Comparison of ENCODE assay signal across 20 mouse cellular contexts in the genomic region with DNA sequence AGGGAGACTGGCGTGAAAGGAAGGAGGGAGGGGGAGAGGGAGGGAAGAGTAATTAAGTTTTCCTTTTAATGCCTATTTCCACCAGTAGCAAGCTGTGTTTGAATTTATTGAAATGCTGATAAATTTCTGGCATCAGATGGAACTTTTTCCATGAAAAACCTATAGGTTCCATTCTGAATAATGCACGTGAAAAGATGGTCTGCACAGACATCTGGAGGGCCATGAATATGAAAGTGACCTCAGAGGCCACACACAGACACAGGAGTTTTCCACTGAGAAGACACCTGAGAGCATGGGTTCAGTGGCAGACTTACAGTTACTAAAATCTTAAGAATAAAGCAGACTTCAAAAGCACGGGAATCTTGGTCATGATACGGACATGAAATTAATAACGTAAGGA. TPM values are rescaled to one million over a fixed set of nuclear protein-coding genes. Genes with fewer than 3 reads are reported as not detected.
DNase-seq lines count a peak whose midpoint lies in the region; ATAC-seq and TF ChIP-seq lines count a peak whose summit lies in the region.
"Had no signal": no experiment of that assay in that cellular context is flagged by ENCODE, and none has a peak within 500 bp of the region (broad histone marks: within the 10 kb centered on the region; RNA-seq: fewer than 3 reads in every experiment).

No protein-coding gene starts in this region.

- H3K27ac ChIP-seq in CH12.LX (ENCODE audit: insufficient read depth, low read depth): no peak overlapping the region
- no peak overlapping the region for H3K27ac ChIP-seq in midbrain, embryonic 11.5 days (ENCODE audit: low read depth, low read length)

- peaks cover 6% of the 10 kb centered on the region for H3K79me2 ChIP-seq in CH12.LX (replicated peaks; ENCODE audit: control insufficient read depth, extremely low read depth, insufficient read depth, poor library complexity, severe bottlenecking)

- H3K4me1 ChIP-seq in CH12.LX (ENCODE audit: control insufficient read depth in 1 of 2, insufficient read depth in 2 of 2): peaks cover 13 to 85% of the 10 kb centered on the region in 2 experiments
- H3K4me1 ChIP-seq in midbrain, embryonic 11.5 days (ENCODE audit: control insufficient read depth, insufficient read depth, low read length): no peaks in the 10 kb centered on the region

- TF ChIP-seq CTCF in CH12.LX (conservative IDR thresholded peaks at IDR 0.05 in 1 of 2, IDR thresholded peaks at IDR 0.05 in 1 of 2; ENCODE audit: low read depth in 2 of 2, low read length in 2 of 2): no peak

- in situ Hi-C loops in CH12.LX (cut with MboI; ENCODE audit: low pct_ligation_motif_present, low pct_unique_long_range_greater_than_20kb, low sequenced_read_pairs): no loop called here

- H3K36me3 ChIP-seq in CH12.LX (replicated peaks in 1 of 2; ENCODE audit: control insufficient read depth in 1 of 2, insufficient read depth in 1 of 2, low read length in 1 of 2): peaks cover 4 to 88% of the 10 kb centered on the region in 2 experiments
- no peaks in the 10 kb centered on the region for H3K36me3 ChIP-seq in midbrain, embryonic 11.5 days (ENCODE audit: control insufficient read depth, insufficient read depth, low read length)
- H3K36me3 ChIP-seq: G1E had no signal

- H3K4me3 ChIP-seq in CH12.LX (replicated peaks in 1 of 3; ENCODE audit: low read depth in 2 of 3, low read length in 2 of 3, poor library complexity in 1 of 3): no peak overlapping the region
- no peak overlapping the region for H3K4me3 ChIP-seq in midbrain, embryonic 11.5 days (ENCODE audit: low read depth, low read length)

- DNase-seq in CH12.LX (ENCODE audit: extremely low read depth): no peak
- no peak for DNase-seq in midbrain, embryonic 11.5 days (ENCODE audit: low spot score, missing footprints)
- DNase-seq: adrenal gland, adult 2 months; adrenal gland, adult 8-10 months; adrenal gland, postnatal 10 days; adrenal gland, postnatal 14 days; adrenal gland, postnatal 25 days; adrenal gland, postnatal 36 days; B cell, adult 2 months; cerebellum, adult 11 months; cerebellum, adult 11-12 months; cerebellum, adult 18-20 months; cerebellum, adult 2 months; cerebellum, adult 8-10 months had no signal

- H3K27me3 ChIP-seq in CH12.LX (replicated peaks): no peaks in the 10 kb centered on the region
- H3K27me3 ChIP-seq in midbrain, embryonic 11.5 days (ENCODE audit: control insufficient read depth, insufficient read depth, low read length): no peaks in the 10 kb centered on the region
- H3K27me3 ChIP-seq: Patski had no signal

- TF ChIP-seq POLR2A in CH12.LX (IDR thresholded peaks at IDR 0.05; ENCODE audit: low read depth, low read length): no peak

- dilution Hi-C loops in CH12.LX (cut with MboI; ENCODE audit: extremely low pct_ligation_motif_present, extremely low pct_unique_long_range_greater_than_20kb, low sequenced_read_pairs): no loop called here

- no peak overlapping the region for H3K4me2 ChIP-seq in CH12.LX (ENCODE audit: insufficient read depth, low read depth, poor library complexity, severe bottlenecking)
- no peak overlapping the region for H3K4me2 ChIP-seq in midbrain, embryonic 11.5 days

- TF ChIP-seq RAD21 in CH12.LX (IDR thresholded peaks at IDR 0.05; ENCODE audit: low read depth, low read length): no peak

- no peak for ATAC-seq in midbrain, embryonic 11.5 days (ENCODE audit: low FRiP score)
- ATAC-seq: activated CD4-positive, CD25-positive, alpha-beta regulatory T cell, adult 4 months; CD4-positive, CD25-positive, alpha-beta regulatory T cell, adult 4 months; Patski had no signal

- peaks cover 5% of the 10 kb centered on the region for H3K9me3 ChIP-seq in CH12.LX (replicated peaks; ENCODE audit: low read length)
- no peaks in the 10 kb centered on the region for H3K9me3 ChIP-seq in midbrain, embryonic 11.5 days (ENCODE audit: control insufficient read depth, low read length)

- no peak overlapping the region for H3K9ac ChIP-seq in CH12.LX (ENCODE audit: insufficient read depth, low read depth)
- H3K9ac ChIP-seq in midbrain, embryonic 11.5 days (ENCODE audit: low read length): no peak overlapping the region

- TF ChIP-seq EP300 in CH12.LX (IDR thresholded peaks at IDR 0.05; ENCODE audit: low read length): peak; percentile 51; the same call in 1 of the 2 replicates

- 90% methylated on average over 5 of the region's 5 CpGs for WGBS in midbrain, embryonic 11.5 days

TF ChIP-seq in CH12.LX, 34 proteins besides CTCF, POLR2A, EP300 and RAD21:
- no peak for TF ChIP-seq JUN (IDR thresholded peaks at IDR 0.05; ENCODE audit: insufficient read depth, low read depth, low read length)
- peak; percentile 31; the same call in 1 of the 2 replicates for TF ChIP-seq MXI1 (IDR thresholded peaks at IDR 0.05; ENCODE audit: low read depth, low read length)
- 0 out of 2 replicates have a peak, but pooled peaks have one; percentile 34 for TF ChIP-seq TCF12 (IDR thresholded peaks at IDR 0.05; ENCODE audit: low read depth, low read length)
- no peak for TF ChIP-seq ZNF384 (IDR thresholded peaks at IDR 0.05; ENCODE audit: low read depth, low read length)
- peak; percentile 36; the same call in 1 of the 2 replicates for TF ChIP-seq JUND (conservative IDR thresholded peaks at IDR 0.05; ENCODE audit: low read depth, low read length)
- peak; percentile 73 for TF ChIP-seq BHLHE40 (IDR thresholded peaks at IDR 0.05; ENCODE audit: low read depth, low read length)

RNA-seq across cellular contexts. Expression of a gene that starts 54.0 kb away (rescaled TPM):
- total RNA-seq in CH12.LX (2012; rRNA removed): not detected in 2 replicates
- total RNA-seq in CH12.LX (2014; rRNA removed): 0.95 TPM in 1 of 2 replicates, not detected in the other
- not detected in 2 replicates for polyA plus RNA-seq in CH12.LX (2012; ENCODE audit: insufficient read length, low read depth)
- polyA plus RNA-seq in midbrain, embryonic 11.5 days (2014; fragmentation: Nextera tagmentation; extraction: Ambion mirVana): not detected in 2 replicates
- total RNA-seq: adrenal gland, postnatal 25 days; ES-E14; G1E; MEL had no signal
- polyA plus RNA-seq: activated CD4-positive, CD25-positive, alpha-beta regulatory T cell, adult 4 months; CD4-positive, CD25-positive, alpha-beta regulatory T cell, adult 4 months; G1E had no signal

RNA-seq across cellular contexts. Expression of a gene that starts 54.5 kb away (rescaled TPM):
- total RNA-seq in CH12.LX (2012; rRNA removed): 40.0 and 40.7 TPM in 2 replicates
- 38.3 and 43.7 TPM in 2 replicates for total RNA-seq in CH12.LX (2014; rRNA removed)
- polyA plus RNA-seq in CH12.LX (2012; ENCODE audit: insufficient read length, low read depth): 105 and 107 TPM in 2 replicates
- 3.3 and 4.5 TPM in 2 replicates for polyA plus RNA-seq in midbrain, embryonic 11.5 days (2014; fragmentation: Nextera tagmentation; extraction: Ambion mirVana)
- polyA plus RNA-seq: G1E had no signal

Comparison
In these comparisons a context has a peak if more than half of its experiments do, and no peak if none do; other contexts are left out.
1. RNA of a gene that starts 54.5 kb away (polyA plus RNA-seq): 105 to 107 TPM in CH12.LX; 3.3 to 4.5 TPM in midbrain, embryonic 11.5 days; every median in the first group is over 10 times any median in the second.